Mouse (Mus musculus): ENCODE results near the gene Scaf4.

Gene Scaf4

DNA sequence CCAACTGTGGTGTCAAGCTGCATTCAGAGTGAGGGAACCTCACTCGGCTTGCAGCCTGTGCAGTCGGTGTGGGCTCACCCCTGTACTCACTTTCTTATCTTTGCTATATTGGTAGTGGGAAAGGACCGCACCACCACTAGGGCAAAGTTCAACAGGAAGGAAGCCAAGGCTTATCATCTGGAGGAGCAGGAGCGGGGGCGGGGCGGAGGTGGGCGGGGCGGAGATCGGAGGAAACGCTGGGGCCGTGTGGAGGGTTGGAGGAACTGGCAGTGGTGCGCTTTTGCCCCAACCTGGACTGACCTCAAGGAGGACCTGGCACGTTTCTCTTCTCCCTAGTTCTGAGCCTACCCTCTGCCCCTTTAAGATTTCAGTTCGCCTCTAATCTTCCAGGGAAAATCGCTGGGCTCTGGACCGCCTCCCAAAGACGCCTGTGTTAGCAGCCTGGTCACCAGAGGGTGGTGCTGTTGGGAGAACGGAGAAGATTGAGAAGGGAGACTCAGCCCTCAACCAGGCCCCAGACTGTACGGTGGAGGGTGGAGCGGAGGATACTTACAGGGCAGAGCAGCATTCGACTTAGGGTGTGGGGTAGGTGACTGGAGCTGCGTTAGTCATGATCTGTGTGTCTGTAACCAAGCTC is 86.8 kb downstream of the Scaf4 start:
- peak; percentile 84 to 87 for DNase-seq

DNA sequence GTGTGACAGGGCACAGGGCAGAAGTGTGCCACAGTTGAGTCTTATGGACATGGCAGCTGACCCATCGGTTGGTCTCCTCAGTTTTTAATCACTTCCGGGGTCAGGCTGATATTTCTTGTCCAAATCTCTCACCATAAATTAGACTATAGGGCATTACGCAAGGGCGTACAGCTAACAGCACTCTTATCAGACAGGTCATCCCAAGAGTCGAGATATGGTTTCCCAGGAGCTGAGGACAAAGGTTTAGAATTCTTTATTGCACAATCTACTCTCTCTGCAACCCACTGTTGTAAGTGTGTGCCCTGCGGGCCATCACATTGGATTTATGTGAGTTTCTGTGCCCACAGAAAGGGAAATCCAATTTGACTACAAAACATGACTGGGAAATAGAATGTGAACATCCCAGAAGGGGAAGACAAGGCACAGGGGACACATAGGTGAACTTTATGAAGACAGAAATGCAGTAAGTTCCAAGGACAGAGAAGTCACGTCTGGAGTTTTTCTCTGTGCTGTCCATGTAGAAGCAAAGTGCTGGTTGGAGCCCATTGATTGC is 87.5 kb downstream of the Scaf4 start:
- DNase-seq = no peak

DNA sequence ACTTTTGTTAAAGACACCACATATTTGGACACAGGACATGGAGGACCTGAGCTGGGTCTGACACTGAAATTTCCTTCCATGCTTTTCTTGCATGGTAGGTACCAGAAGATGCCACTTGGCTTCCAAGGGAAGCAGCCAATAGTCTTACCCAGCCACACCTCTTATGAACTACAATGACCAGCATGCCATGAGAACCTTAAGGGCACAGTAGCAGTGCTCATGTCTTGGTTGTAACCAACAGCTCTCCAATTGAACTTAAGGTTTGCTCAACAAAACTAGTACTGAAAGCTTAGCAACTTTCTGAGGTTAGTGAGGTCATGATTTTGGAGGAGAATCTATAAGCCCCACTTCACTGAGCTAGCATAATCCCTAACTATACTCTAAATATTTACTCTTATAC is 90.6 kb downstream of the Scaf4 start:
- DNase-seq = peak in 1 of 2 experiments; percentile 25

DNA sequence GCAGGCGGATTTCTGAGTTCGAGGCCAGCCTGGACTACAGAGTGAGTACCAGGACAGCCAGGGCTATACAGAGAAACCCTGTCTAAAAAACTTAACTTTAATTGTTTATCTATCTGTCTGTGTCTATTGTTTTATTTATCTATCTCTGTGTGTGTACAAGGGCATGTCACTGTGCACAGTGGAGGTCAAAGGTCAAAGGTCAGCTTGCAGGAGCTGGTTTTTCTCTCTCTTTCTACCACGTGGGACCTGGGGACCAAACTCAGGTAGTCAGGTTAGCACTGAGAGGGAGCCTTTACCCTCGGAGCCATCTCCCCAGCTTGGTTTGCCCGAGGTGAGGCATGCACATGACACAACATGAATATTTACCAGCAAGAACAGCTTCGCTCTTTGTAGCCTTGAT is 93.0 kb downstream of the Scaf4 start:
- peak in 1 of 2 experiments; percentile 31 for DNase-seq

DNA sequence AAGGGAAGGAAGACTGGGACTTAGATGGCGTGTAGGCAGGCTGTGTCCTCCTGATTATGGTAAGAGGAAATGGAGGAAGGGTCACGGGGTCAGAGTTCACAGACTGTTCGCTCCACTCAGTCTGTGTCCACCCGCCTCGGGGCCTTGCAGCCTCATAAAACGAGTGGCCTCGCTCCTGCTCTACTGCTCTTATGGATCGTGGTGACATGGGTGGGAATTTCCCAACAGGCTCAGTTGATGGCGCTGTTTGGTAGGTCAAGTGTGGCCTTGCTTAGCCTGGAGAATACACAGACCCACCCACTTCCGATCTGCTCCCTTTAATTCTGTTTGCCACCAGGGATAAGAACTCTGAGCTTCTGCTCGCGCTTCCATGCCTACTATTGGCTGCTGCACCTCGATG is 96.8 kb downstream of the Scaf4 start:
- DNase-seq = peak; percentile 57 to 64

DNA sequence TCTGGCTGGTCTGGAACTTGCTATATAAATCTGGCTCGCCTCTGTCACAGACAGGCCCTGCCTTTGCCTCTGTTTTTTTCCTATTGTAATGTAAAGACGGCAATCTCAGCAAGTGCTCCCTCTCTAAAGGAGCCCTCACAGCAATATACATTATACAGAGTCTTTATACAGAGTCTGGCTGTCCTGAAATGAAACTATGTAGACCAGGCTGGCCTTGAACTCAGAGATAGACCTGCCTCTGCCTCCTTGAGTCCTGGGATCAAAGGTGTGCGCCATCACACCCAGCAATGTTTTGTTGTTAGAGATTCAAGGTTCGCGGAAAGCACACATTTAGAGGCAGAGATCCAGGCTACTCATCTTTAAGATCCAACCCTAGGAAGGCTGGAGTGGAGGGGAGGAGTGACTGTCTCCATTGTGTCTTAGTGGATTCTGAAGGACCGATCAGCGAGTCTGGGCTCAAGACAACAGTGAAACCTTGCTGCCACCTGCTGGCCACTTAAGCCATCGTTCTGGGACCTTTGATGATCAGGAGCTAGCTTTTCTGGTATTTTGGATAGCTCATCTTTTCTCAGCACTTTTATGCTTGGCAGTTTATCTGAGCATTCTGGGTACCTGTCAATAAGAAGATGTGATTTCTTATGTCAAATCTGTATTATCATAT is 98.2 kb downstream of the Scaf4 start:
- DNase-seq = peak; percentile 79 to 91

DNA sequence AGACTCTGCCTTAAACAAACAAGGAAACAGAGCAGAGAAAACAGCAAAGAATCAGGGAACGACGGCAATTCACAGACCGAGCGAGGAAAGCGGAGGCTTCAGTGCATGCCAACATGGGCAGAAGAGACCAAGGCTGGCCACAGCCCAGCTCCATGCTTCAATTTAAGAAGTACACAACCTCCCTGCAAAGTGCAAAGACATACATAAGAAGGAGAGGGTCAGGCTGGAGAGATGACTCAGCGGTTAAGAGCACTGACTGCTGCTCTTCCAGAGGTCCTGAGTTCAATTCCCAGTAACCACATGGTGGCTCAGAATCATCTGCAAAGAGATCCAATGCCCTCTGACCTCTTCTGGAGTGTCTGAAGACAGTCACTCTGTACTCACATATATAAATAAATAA is 100.2 kb downstream of the Scaf4 start:
- no peak for DNase-seq

DNA sequence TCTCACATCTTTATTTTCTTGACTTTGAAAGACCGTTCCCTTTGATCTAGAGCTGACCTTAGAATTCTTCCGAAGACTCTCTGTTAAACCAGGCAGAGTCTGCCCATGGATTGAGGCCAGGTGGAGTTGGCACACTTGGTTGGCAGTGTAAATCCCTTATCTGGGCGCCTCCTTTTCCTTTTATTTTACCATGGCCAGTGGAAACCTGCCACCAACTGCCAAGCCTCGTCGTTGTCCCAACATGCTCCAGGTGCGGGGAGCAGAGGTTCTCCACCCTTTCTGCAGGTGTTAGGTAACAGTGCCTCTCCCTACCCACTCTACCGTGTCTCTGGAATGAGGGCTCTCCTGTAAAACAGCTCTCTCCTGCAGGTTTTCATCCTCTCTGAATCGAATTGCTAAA is 102.6 kb downstream of the Scaf4 start:
- peak; percentile 6 to 57 for DNase-seq

DNA sequence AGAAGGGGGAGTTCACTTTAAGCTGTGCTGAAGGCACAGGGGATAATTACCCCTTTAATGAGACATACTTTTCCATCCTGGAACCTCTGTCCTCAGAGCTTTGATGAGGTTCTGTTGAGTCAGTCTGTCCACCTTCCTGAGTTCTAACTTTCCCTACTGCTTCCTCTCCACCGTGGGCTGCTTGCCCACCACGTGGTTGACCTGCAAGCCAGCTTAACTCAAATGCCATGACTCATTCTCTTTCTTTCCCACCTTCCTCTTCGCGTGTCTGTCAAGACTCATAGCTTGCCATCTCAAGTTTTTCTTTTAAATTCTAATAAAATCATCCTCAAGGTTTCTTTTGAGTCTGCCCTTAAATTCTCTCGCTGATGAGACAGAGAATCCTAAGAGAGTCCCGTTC is 103.3 kb downstream of the Scaf4 start:
- peak in 1 of 2 experiments; percentile 17 for DNase-seq

DNA sequence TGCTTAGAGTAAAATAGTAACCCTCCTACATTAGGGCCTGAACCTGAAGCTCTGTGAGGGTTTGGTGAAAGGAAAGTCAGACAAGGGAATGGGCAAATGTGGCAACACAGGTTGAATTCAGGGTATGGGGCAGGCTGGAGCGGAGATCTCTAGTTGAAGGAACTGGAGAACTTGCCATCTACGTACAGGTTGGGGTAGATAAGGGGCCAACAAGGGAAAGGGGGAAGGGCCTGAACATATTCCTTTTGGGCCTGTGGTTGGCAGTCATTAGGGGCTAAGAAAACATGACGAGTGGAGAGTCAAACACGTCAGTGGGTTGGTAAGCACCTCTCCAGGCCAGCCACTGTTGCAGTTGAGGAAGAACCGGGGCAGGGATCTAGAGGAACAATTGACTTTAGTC is 104.4 kb downstream of the Scaf4 start:
- DNase-seq = peak in 1 of 2 experiments; percentile 7

DNA sequence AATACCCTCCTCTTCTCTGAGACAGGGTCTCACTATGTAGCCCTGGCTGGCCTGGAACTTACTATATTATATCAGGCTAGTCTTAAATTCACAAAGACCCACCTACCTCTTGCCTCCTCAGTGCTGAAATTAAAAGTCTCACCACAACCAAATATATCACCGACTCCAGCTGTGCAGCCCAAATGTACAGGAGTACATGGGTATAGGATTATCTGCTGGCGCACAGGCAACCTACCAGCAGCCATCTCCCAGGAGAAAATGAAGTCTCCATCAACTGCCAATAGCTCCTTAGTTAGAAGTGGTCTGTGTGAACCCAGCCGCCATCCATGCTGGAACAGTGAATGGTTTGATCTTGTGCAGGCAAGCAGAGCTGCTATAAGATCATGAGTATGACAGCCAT is 105.9 kb downstream of the Scaf4 start:
- no peak for DNase-seq

DNA sequence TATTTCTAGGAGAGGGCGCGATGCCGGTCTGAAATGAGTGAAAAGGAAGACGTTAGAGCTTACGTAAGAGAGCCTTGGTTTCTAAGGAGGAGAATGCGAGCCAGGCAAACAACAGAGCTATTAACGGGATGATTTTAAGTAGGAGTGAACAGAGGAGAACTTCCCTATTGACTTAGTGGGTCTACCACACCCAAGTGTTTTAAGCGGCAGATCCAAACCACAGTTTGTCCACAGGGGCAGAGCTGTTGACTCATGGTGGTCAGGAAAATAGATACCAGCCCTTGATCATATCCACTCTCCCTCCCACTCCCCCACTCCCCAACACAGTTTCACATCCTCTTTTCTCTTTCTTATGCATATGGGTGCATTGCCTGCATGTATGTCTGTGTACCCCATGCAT is 106.9 kb downstream of the Scaf4 start:
- peak in 1 of 2 experiments; percentile 19 for DNase-seq

DNA sequence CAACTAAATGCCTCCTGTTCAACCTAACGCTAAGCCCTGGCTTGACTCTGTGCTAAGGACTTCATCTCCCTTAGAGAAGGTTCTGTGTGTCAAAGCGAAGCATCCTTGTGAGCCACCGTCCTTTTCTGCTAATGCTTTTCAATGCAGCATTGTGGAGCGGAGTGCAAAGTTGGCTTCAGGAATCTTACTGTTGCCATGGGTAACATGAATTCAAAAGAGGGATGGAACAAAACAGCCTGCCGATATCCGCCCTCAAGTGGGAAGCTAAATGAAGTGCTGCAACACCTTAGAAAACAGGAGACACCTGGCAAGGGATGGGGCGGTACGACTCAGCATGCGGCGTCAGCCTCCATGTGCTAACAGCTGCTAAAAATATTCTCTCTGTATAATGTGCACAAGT is 107.8 kb downstream of the Scaf4 start:
- peak in 1 of 2 experiments; percentile 29 for DNase-seq
